Mouse (Mus musculus) heart, embryonic 11.5 days (tissue): ENCODE measurements around the gene Ephb2. TPM values are rescaled to one million over a fixed set of nuclear protein-coding genes. Genes with fewer than 3 reads are reported as not detected.

ENCODE experiments used
- ATAC-seq: fragments of 200-750 bp; cut with Nextera tagmentation; replicated peaks from 2 replicates; pipeline ENCODE4 v1.8.0; 2017; ENCODE audit warnings: moderate library complexity; ENCODE audit not compliant: insufficient number of reproducible peaks, low FRiP score, low TSS enrichment
- H3K27ac ChIP-seq: fragments of 300-500 bp; sonication (generic); 2 replicates; pipeline ENCODE4 v1.5.1; 2014; ENCODE audit warnings: mild to moderate bottlenecking, low read depth, low read length
- H3K27me3 ChIP-seq: fragments of 300-500 bp; sonication (generic); 2 replicates; pipeline ENCODE4 v1.6.1; 2014; ENCODE audit warnings: mild to moderate bottlenecking, low read length, mixed read lengths; ENCODE audit not compliant: control insufficient read depth, insufficient read depth
- H3K36me3 ChIP-seq: fragments of 300-500 bp; sonication (generic); 2 replicates; pipeline ENCODE4 v1.6.1; 2014; ENCODE audit warnings: mild to moderate bottlenecking, low read length, moderate library complexity, mixed read lengths; ENCODE audit not compliant: control insufficient read depth, insufficient read depth
- H3K4me1 ChIP-seq: fragments of 300-500 bp; sonication (generic); 2 replicates; pipeline ENCODE4 v1.6.1; 2014; ENCODE audit warnings: low read length; ENCODE audit not compliant: control insufficient read depth, insufficient read depth
- H3K4me2 ChIP-seq: fragments of 300-500 bp; sonication (generic); 2 replicates; pipeline ENCODE4 v1.6.1; 2014; ENCODE audit warnings: mild to moderate bottlenecking, moderate library complexity
- H3K4me3 ChIP-seq: fragments of 300-500 bp; sonication (generic); 2 replicates; pipeline ENCODE4 v1.5.1; 2014; ENCODE audit warnings: low read depth, low read length
- H3K9ac ChIP-seq: fragments of 300-500 bp; sonication (generic); 2 replicates; pipeline ENCODE4 v1.6.1; 2014; ENCODE audit warnings: mild to moderate bottlenecking, low read depth, low read length, moderate library complexity
- H3K9me3 ChIP-seq: fragments of 300-500 bp; sonication (generic); replicated peaks from 2 replicates; pipeline ENCODE4 v1.6.1; 2016; ENCODE audit warnings: low read length; ENCODE audit not compliant: control insufficient read depth
- WGBS: fragments of 180-500 bp; shearing (Covaris S2); extraction: QIAGEN DNeasy Blood & Tissue Kit; methylation state at CpG from one replicate; pipeline ENCODE4 v1.1.7; 2014; ENCODE audit not compliant: insufficient replicate concordance; 5-methylcytosine and 5-hydroxymethylcytosine counted together
- polyA plus RNA-seq: library from polyadenylated mRNA; unstranded; fragments of >200 nt; fragmentation: Nextera tagmentation; extraction: Ambion mirVana; gene quantifications from 2 replicates; pipeline ENCODE4 v1.2.1, GENCODE M21; 2014

The Ephb2 gene
- polyA plus RNA-seq, result 2.5 and 2.7 TPM in 2 replicates

DNA sequence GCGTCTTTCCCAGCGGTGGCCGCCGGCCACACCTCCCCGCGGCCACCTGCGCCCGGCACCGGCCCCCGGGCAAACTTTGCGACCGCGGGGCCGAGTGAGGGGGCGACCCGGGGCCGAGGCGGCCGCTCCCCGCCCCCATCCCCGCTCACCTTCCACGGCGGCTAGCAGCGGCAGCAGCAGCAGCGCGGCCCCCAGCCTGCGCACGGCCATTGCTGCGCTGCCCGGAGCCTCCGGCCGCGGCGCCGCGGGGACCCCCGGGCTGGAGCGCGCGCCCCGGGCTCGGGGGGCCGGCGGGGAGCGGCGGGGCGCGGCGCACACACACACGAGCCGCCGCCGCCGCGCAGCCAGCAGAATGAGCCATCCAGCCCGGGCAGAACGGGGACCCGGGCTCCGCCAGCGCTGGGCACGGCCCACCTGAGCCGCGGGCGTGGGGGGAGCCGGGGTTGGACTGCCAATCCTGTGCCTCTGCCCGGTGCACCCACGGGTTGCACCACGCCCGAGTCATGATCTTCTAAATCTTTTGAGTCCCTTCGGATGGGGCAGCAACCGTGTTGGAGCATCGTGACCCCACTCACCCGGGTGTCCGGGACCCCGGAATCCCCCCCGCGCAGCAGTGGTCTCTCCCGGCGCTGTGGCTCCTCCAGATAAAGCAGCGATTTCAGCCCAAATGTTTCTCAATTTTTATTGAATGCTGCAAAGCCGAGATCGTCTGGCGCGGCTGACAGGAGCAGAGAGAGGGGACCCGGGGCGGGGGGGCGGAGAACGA lies at the start of gene Ephb2:
Ephb2 (minus strand) TSS at position 368 of the 766 bp plus-strand sequence.
- Histone ChIP-seq H3K9me3 (no peaks in the 10 kb centered on the region), H3K4me2 (peak within 1 kb of the TSS; percentile 99), H3K9ac (peak within 1 kb of the TSS; percentile 63), H3K4me1 (peaks cover 14% of the 10 kb centered on the region), H3K36me3 (no peaks in the 10 kb centered on the region), H3K27ac (0 out of 2 replicates have a peak within 1 kb of the TSS, but pooled peaks have one; percentile 12), H3K27me3 (peaks cover 78% of the 10 kb centered on the region), H3K4me3 (peak within 1 kb of the TSS; percentile 76)
- ATAC-seq, result peak; percentile 70; the same call in 1 of the 2 replicates
- whole genome bisulfite sequencing, result under 1% methylated on average over 87 of the region's 88 CpGs

DNA sequence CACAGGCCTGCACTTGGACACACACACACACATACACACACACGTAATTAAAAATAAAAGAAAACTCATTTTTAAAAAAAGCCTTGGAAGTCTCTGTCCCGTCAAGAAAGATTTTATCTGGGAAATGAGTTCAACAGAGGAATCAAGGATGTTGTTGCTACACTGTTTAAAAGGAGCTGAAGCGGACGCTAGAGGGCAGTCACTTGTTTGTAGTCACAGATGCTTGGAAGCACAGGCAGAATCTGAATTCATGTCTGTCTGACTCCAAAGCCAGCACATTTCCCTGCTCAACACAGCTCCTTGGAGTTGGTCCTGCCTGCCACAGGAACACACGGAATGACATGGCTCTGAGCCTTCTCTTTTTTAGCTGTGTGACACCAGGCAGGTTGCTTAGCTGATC lies 42.8 kb upstream of the Ephb2 start:
- no peaks in the 10 kb centered on the region for H3K9me3 ChIP-seq
- no peak for ATAC-seq
- H3K27me3 ChIP-seq, result peaks cover 15% of the 10 kb centered on the region
- 19% methylated on average over 5 of the region's 5 CpGs for WGBS
- no peak overlapping the region for H3K27ac ChIP-seq
- H3K36me3 ChIP-seq, result no peaks in the 10 kb centered on the region
- H3K4me2 ChIP-seq, result no peak overlapping the region
- H3K9ac ChIP-seq, result no peak overlapping the region
- no peak overlapping the region for H3K4me3 ChIP-seq
- H3K4me1 ChIP-seq, result no peaks in the 10 kb centered on the region

DNA sequence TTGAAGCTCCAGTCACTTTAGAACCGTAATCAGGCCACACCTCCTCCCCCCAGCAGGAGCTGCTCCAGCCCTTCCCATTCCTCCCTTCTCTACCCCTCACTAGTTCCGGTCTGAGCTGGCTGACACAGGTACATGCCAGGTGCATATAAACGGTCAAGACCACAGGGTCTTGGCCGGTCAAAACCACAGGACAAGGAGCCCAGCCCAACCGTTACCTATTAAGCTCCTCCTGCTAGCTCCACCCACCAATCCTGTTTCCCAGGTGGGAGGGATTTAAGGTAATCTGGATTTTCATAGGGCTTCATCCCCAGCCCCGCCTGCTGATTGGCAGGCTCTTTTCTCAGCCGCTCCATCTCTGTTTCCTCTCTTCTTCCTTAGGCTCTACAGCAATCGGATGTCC lies 42.4 kb upstream of the Ephb2 start:
- WGBS, result 39% methylated on average over 8 of the region's 8 CpGs
- H3K4me2 ChIP-seq, result no peak overlapping the region
- no peak overlapping the region for H3K4me3 ChIP-seq
- H3K36me3 ChIP-seq, result no peaks in the 10 kb centered on the region
- H3K4me1 ChIP-seq, result no peaks in the 10 kb centered on the region
- peaks cover 15% of the 10 kb centered on the region for H3K27me3 ChIP-seq
- H3K27ac ChIP-seq, result no peak overlapping the region
- ATAC-seq, result no peak
- no peaks in the 10 kb centered on the region for H3K9me3 ChIP-seq
- no peak overlapping the region for H3K9ac ChIP-seq

DNA sequence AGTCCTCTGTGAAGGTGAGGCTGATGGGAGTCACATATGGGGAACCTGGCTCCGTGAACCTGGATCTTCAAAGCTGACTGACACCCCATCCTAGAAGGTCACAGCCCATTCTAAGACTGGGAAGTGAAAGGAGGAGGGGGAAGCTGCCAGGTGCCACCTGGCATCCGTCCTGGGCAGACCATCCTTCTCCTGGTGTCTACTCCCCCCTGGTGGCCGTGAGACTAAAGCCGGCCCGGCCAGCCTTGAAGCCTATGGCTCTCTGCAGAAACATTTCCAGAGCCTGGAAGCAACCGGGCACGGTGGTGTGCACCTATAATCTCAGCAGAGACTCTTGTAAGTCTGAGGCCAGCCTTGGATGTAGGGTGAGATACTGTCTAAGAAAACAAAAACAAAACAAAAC lies 41.2 kb upstream of the Ephb2 start:
- H3K4me2 ChIP-seq, result no peak overlapping the region
- ATAC-seq, result no peak
- no peaks in the 10 kb centered on the region for H3K4me1 ChIP-seq
- H3K9ac ChIP-seq, result no peak overlapping the region
- H3K27me3 ChIP-seq, result peaks cover 18% of the 10 kb centered on the region
- H3K9me3 ChIP-seq, result no peaks in the 10 kb centered on the region
- H3K27ac ChIP-seq, result no peak overlapping the region
- H3K36me3 ChIP-seq, result no peaks in the 10 kb centered on the region
- WGBS, result 20% methylated on average over 7 of the region's 7 CpGs
- no peak overlapping the region for H3K4me3 ChIP-seq

DNA sequence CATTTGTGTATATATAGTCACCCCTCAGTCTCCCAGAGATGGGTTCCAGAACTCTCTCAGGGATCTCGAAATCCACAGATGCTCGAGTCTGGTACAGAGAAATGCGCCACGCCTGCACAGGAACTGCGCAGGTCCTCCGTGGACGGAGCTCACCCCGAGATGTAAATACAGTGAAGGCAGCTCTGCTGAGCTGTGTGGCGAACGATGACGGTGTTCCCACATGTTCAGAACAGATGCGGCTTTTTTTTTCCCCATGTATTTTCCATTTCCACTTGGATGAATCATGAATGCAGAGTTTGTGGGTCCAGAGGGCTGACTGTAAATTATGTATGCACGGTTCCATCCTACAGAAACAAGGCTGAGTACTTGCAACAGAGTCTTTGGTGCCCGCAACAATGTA lies 39.2 kb upstream of the Ephb2 start:
- no peak overlapping the region for H3K4me2 ChIP-seq
- peaks cover 13% of the 10 kb centered on the region for H3K27me3 ChIP-seq

DNA sequence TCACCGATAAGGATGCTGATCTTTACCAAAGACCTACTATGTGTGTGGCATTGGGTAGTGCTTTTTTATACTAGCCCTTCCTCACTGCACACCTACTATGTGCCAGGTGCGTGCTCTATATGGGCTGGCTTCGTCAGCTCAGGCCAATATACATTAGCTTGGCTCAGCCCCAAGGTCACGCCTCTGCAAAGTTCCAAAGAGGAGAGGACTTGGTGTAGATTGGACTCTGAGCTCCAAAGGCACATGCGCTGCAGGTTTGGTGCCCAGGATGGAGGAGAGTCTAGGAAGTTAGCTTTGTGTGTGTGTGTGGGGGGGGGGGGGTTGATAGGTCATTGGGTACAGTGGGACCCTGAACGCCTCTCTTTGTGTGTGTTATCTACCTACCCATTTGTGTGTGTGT lies 32.6 kb upstream of the Ephb2 start:
- Histone ChIP-seq H3K9ac (no peak overlapping the region), H3K36me3 (no peaks in the 10 kb centered on the region), H3K4me3 (no peak overlapping the region), H3K4me2 (no peak overlapping the region), H3K27me3 (peaks cover 58% of the 10 kb centered on the region), H3K27ac (no peak overlapping the region), H3K4me1 (peaks cover 4% of the 10 kb centered on the region; the same call in 1 of the 2 replicates), H3K9me3 (no peaks in the 10 kb centered on the region)
- ATAC-seq, result no peak
- 77% methylated on average over 6 of the region's 6 CpGs for WGBS

More for the DNA sequence above, 39.2 kb upstream of the Ephb2 start:
- no peak for ATAC-seq
- Histone ChIP-seq H3K9ac (no peak overlapping the region), H3K27ac (no peak overlapping the region), H3K4me3 (no peak overlapping the region), H3K36me3 (no peaks in the 10 kb centered on the region), H3K9me3 (no peaks in the 10 kb centered on the region), H3K4me1 (no peaks in the 10 kb centered on the region)
- 82% methylated on average over 14 of the region's 14 CpGs for WGBS

DNA sequence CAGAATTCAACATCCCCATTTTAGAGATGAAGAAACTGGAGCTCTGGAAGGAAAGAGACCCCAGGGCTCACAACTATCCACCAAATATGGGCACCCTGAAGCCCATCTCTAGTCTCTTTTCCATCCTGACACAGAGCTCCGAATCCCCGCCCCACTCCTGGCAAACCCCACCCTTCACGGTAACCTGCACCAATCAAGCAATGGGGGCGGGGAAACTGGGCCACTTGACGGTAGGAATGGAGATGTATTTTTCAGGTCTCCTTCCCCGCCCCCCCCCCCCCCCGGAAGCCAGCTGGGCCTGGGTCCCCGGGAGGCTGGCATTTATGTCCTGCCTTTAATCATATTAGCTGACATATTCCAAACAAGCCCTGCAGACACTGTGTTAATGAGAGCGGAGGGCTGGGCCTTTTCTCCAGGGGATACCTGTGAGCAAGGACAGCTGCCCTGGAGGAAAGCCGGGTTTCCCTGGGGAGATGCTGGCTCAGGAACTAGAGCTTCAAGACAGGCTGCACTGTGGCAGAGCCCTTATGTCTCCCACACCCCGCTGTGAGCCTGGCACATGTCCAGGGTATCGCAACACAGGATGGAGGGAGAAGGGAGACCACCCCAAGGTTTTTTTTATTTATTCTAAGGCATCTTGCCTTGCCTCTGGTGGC lies 32.0 kb upstream of the Ephb2 start:
- 16% methylated on average over 10 of the region's 12 CpGs for WGBS
- peaks cover 4% of the 10 kb centered on the region; the same call in 1 of the 2 replicates for H3K4me1 ChIP-seq
- H3K27me3 ChIP-seq, result peaks cover 63% of the 10 kb centered on the region
- no peaks in the 10 kb centered on the region for H3K36me3 ChIP-seq
- H3K9ac ChIP-seq, result no peak overlapping the region
- H3K9me3 ChIP-seq, result no peaks in the 10 kb centered on the region
- H3K4me3 ChIP-seq, result no peak overlapping the region
- no peak for ATAC-seq
- no peak overlapping the region for H3K4me2 ChIP-seq
- no peak overlapping the region for H3K27ac ChIP-seq

DNA sequence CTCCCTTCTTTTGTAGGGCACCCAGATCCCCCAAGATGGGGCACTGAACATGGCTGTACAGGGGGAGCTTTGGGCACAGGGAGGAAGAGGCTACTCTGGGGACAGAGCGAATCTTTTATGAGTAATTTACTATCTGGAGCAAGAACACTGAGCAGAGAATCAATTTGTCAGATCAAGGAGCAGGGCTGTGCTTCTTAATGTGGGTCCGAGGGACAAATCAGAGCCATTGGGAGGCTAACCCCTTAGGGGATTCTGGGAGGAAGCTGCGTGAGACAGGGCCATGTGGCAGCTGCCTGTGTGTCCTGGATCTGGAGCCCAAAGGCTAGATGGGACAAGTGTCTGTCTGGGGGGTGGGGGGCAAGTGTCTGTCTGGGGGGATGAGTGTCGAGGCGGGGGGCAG lies 29.7 kb upstream of the Ephb2 start:
- Histone ChIP-seq H3K36me3 (no peaks in the 10 kb centered on the region), H3K4me3 (no peak overlapping the region), H3K27ac (no peak overlapping the region), H3K27me3 (peaks cover 74% of the 10 kb centered on the region), H3K9ac (no peak overlapping the region), H3K4me2 (no peak overlapping the region), H3K4me1 (peaks cover 4% of the 10 kb centered on the region; the same call in 1 of the 2 replicates), H3K9me3 (no peaks in the 10 kb centered on the region)
- 77% methylated on average over 5 of the region's 5 CpGs for WGBS
- ATAC-seq, result no peak
